Mouse (Mus musculus): Measurements from ENCODE around the gene Shisa9. TPM values are rescaled to one million over a fixed set of nuclear protein-coding genes. Genes with fewer than 3 reads are reported as not detected.

Gene Shisa9
- polyA plus RNA-seq, 1 experiment from 2014 or later = 0.24 TPM

DNA sequence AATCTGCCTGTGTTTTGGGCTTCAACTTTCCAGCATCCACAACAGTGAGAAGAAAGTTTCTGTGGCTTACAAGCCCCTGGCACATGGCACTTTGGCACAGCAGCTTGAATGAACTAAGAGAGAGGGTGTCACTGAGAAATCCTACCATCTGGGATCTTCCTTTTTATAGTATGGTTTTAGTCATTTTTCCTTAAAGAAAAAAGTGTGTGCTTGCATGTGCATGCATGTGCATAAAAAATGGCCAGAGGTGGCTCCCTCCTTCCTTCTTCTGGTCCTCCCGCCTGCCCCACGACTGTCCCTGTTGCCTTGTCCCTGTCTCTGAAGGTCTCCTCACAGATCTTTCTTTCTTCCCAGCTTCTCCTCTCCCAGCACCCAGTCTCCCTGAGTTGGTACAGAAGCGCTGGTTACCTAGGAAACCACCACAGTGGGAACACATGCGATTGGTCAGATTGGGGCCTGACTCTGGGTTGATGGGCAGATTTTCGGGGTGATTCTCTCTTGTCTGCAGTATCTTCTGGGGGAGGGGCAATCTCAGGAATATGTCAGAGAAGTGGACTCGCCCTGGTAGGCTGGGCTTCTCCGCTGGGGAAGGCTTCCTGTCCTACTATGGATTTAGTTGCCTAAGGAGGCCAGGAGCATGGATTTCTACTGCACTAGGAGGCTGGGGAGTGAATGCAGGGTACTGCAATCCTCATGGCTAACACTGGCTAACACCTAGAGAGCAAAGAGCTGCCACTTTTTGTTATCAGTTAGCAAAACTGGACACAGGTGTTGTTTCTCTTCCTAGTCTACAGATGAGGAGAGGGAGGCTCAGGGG lies 131.3 kb downstream of the Shisa9 start:
- no peak for ATAC-seq (ENCODE audit: insufficient read depth)
- Histone ChIP-seq H3K9ac (no peak overlapping the region), H3K4me2 (no peak overlapping the region), H3K4me3 (replicated peaks) (no peak overlapping the region), H3K36me3 (replicated peaks) (no peaks in the 10 kb centered on the region), H3K9me3 (replicated peaks) (no peaks in the 10 kb centered on the region), H3K27ac (replicated peaks) (no peak overlapping the region), H3K4me1 (replicated peaks) (no peaks in the 10 kb centered on the region), H3K27me3 (no peaks in the 10 kb centered on the region)
- 47% methylated on average over 7 of the region's 7 CpGs for WGBS (ENCODE audit: insufficient replicate concordance)

DNA sequence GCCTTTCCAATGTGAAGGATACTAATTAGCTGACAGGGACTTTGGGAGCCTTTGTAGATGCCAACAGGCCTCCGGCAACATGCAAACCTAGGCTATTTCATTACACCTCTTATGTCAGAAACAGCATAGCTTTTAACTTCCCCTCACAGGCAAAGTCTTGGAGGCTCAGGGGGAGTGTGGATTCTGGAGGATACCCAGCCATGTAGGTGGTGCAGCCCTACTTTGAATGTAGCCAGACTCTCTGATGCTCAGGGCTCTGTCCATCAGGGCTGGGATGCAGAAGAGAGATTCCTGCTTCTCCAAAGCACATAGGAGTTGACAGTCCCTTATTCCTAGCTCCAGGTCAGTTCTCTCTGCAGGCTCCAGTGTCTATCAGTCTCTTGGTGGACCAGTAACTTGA lies 133.0 kb downstream of the Shisa9 start:
- 91% methylated on average over 1 of the region's 1 CpGs for WGBS (ENCODE audit: insufficient replicate concordance)
- no peak for ATAC-seq (ENCODE audit: insufficient read depth)
- H3K27ac ChIP-seq (replicated peaks) = no peak overlapping the region

DNA sequence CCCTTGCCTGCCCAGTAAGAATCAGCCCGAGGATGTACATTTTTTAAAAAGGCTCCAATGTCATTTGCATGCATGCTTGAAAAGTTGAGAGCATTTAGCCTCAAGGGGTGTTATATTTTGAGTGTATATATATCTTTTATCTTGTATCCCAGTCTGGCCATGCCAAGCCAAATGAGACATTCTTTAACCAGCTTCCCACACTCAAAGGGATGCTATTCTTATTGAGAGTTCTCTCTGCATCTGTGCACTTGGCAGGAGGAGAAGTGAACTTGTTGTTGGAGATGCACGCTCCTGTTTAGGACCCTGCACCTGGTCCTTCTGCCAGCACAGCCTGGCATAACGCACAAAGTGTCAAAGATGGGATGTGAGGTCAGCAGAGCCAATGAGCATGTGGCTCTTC lies 135.6 kb downstream of the Shisa9 start:
- no peak overlapping the region for H3K9ac ChIP-seq
- H3K9me3 ChIP-seq (replicated peaks) = no peaks in the 10 kb centered on the region
- no peaks in the 10 kb centered on the region for H3K27me3 ChIP-seq
- H3K36me3 ChIP-seq (replicated peaks) = no peaks in the 10 kb centered on the region
- no peak overlapping the region for H3K4me2 ChIP-seq
- no peak overlapping the region for H3K4me3 ChIP-seq (replicated peaks)
- H3K27ac ChIP-seq (replicated peaks) = no peak overlapping the region
- no peaks in the 10 kb centered on the region for H3K4me1 ChIP-seq (replicated peaks)
- no peak for ATAC-seq (ENCODE audit: insufficient read depth)
- 64% methylated on average over 3 of the region's 3 CpGs for WGBS (ENCODE audit: insufficient replicate concordance)

More for the DNA sequence above, 133.0 kb downstream of the Shisa9 start:
- H3K9ac ChIP-seq = no peak overlapping the region
- no peaks in the 10 kb centered on the region for H3K27me3 ChIP-seq
- no peak overlapping the region for H3K4me2 ChIP-seq
- H3K4me3 ChIP-seq (replicated peaks) = no peak overlapping the region
- no peaks in the 10 kb centered on the region for H3K4me1 ChIP-seq (replicated peaks)
- H3K9me3 ChIP-seq (replicated peaks) = no peaks in the 10 kb centered on the region
- H3K36me3 ChIP-seq (replicated peaks) = no peaks in the 10 kb centered on the region

DNA sequence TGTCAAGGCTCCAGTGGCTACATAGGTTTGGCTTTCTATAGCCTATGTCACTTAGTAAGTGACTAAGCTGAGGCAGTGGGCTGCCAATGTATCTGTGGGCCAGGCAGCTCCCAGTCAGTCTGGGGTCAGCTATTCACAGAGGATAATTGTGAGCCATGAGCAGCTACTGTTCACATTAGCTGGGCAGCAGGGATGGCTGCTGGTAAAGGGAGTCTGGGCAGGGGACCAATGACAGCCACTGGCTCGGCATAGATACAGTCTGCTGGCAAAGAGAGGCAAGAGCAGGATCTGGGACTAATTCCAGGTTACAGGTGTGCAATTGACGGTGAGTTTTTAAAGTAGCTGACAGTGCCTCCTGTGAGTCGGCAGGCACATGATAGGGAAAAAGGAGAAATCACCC lies 145.9 kb downstream of the Shisa9 start:
- Histone ChIP-seq H3K36me3 (replicated peaks) (no peaks in the 10 kb centered on the region), H3K27me3 (no peaks in the 10 kb centered on the region), H3K4me2 (no peak overlapping the region), H3K9ac (no peak overlapping the region), H3K9me3 (replicated peaks) (no peaks in the 10 kb centered on the region), H3K4me1 (replicated peaks) (no peaks in the 10 kb centered on the region), H3K27ac (replicated peaks) (no peak overlapping the region), H3K4me3 (replicated peaks) (no peak overlapping the region)
- ATAC-seq (ENCODE audit: insufficient read depth) = no peak
- 56% methylated on average over 3 of the region's 3 CpGs for WGBS (ENCODE audit: insufficient replicate concordance)

DNA sequence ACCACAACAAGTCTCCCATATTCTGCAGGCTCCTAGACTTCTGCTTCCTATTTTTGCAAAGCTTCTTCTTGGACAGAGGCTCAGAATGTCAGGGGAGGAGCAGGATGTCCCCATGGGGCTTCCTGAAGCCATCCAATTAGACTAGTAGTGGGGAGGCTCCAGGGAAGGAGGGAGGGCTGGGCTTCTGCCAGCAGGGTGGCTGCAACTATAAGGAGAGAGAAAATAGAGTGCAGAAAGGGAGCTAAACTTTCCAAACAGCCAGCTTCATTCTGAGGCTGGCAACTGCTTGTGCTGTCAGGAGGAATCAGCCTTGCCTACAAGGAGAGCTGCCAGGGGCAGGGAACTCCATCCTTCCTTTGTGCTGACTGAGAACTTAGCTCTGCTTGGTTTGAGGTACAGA lies 162.8 kb downstream of the Shisa9 start:
- no peak overlapping the region for H3K9ac ChIP-seq
- no peaks in the 10 kb centered on the region for H3K27me3 ChIP-seq
- H3K4me1 ChIP-seq (replicated peaks) = no peaks in the 10 kb centered on the region
- no peak for ATAC-seq (ENCODE audit: insufficient read depth)
- H3K27ac ChIP-seq (replicated peaks) = no peak overlapping the region
- H3K4me3 ChIP-seq (replicated peaks) = no peak overlapping the region
- no peaks in the 10 kb centered on the region for H3K9me3 ChIP-seq (replicated peaks)
- H3K36me3 ChIP-seq (replicated peaks) = no peaks in the 10 kb centered on the region
- H3K4me2 ChIP-seq = no peak overlapping the region

DNA sequence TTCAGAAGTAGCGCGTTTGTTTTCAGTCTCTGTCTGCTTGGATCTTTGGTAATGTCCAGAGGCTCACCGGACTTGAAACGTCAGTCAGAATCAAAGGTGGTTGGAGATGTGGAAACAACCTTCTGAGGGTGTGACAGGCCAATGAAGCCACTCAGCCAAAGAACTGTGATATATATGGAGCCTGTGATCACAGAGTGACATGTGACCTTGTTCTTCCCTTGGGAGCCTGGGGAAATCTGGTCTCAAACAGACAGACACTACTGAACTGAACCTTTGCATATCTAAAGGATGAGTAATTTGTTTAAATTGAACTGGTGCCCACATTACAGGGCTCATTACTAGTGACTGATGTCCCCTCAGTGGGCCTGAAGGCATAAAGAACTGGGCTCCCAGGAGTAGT lies 168.1 kb downstream of the Shisa9 start:
- H3K27me3 ChIP-seq = no peaks in the 10 kb centered on the region
- no peak overlapping the region for H3K27ac ChIP-seq (replicated peaks)
- no peak for ATAC-seq (ENCODE audit: insufficient read depth)
- no peaks in the 10 kb centered on the region for H3K4me1 ChIP-seq (replicated peaks)
- no peaks in the 10 kb centered on the region for H3K36me3 ChIP-seq (replicated peaks)
- no peak overlapping the region for H3K4me3 ChIP-seq (replicated peaks)
- no peak overlapping the region for H3K4me2 ChIP-seq
- no peak overlapping the region for H3K9ac ChIP-seq
- H3K9me3 ChIP-seq (replicated peaks) = no peaks in the 10 kb centered on the region
- 78% methylated on average over 4 of the region's 4 CpGs for WGBS (ENCODE audit: insufficient replicate concordance)

DNA sequence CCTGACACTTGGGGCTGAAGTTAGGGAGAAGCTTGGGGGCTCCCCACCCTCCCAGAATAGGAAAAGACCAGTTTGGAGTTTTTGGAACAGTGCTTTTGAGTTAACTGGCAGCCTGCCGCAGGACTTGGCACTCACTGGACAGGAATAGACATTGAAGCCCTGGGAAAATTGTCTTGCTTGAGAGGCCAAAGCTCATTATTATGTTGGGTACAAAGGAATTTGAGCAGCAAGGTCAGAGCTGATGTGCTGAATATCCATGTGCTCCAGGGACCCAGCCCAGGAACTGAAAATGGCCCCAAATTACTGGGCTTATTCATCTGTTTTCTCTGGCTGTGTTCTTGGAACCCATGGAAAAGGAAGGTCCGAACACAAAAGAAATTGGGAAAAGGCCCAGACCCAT lies 170.6 kb downstream of the Shisa9 start:
- H3K4me2 ChIP-seq = no peak overlapping the region
- H3K36me3 ChIP-seq (replicated peaks) = no peaks in the 10 kb centered on the region
- no peak overlapping the region for H3K27ac ChIP-seq (replicated peaks)
- H3K4me3 ChIP-seq (replicated peaks) = no peak overlapping the region
- no peaks in the 10 kb centered on the region for H3K4me1 ChIP-seq (replicated peaks)
- H3K27me3 ChIP-seq = no peaks in the 10 kb centered on the region
- no peaks in the 10 kb centered on the region for H3K9me3 ChIP-seq (replicated peaks)
- no peak overlapping the region for H3K9ac ChIP-seq
- WGBS (ENCODE audit: insufficient replicate concordance) = 69% methylated on average over 2 of the region's 2 CpGs
- ATAC-seq (ENCODE audit: insufficient read depth) = no peak

DNA sequence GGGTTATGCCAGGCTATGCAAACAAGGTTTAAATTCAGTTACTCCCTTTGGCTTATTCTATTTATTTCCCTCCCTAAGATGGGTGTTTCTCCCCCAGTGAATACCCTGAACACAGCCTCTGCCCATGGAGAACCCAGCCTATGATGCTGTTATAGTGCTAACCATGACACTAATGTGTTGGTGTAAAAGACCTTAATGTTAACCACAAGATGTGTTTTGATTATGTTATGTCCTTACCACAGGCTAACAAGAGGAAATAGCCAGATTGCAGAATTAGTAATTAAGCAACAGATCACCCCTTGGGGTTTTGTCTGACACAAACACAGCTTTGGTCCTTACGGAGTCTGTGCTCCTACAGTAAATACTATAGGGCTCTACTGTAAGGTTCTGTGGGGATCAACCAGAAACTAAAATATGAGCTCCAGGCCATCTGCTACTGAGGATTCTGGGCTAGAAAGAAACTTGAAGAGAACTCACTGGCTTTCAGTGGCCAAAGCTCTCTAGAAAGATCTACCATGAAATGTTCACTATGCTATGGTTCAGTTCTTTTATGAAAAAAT lies 189.6 kb downstream of the Shisa9 start:
- H3K9me3 ChIP-seq (replicated peaks) = no peaks in the 10 kb centered on the region
- no peak overlapping the region for H3K4me3 ChIP-seq (replicated peaks)
- H3K9ac ChIP-seq = no peak overlapping the region
- no peaks in the 10 kb centered on the region for H3K36me3 ChIP-seq (replicated peaks)
- 70% methylated on average over 1 of the region's 1 CpGs for WGBS (ENCODE audit: insufficient replicate concordance)
- ATAC-seq (ENCODE audit: insufficient read depth) = no peak
- no peak overlapping the region for H3K27ac ChIP-seq (replicated peaks)
- H3K4me1 ChIP-seq (replicated peaks) = no peaks in the 10 kb centered on the region
- H3K4me2 ChIP-seq = no peak overlapping the region
- no peaks in the 10 kb centered on the region for H3K27me3 ChIP-seq

DNA sequence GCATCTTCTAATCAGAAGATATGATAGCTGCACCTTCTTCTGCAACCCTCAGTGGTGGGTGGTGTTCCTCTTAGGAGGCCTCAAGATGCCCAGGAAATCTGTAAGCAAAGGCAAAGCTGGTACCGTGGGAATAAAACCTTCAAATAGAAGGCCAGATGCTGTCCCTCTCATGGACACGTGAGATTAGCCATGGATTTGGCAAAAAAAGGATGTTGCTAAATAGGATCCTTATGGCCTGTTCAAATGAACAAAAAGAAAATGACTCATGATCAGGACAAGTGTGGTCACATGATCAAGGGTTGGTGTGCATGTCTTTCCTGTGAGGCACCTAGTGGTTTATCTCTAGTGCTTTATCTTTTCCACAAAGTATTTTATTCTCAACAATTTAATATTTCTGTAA lies 194.1 kb downstream of the Shisa9 start:
- 45% methylated on average over 2 of the region's 2 CpGs for WGBS (ENCODE audit: insufficient replicate concordance)
- no peak overlapping the region for H3K4me2 ChIP-seq
- H3K9me3 ChIP-seq (replicated peaks) = no peaks in the 10 kb centered on the region
- ATAC-seq (ENCODE audit: insufficient read depth) = no peak
- H3K4me1 ChIP-seq (replicated peaks) = no peaks in the 10 kb centered on the region
- H3K36me3 ChIP-seq (replicated peaks) = no peaks in the 10 kb centered on the region
- no peaks in the 10 kb centered on the region for H3K27me3 ChIP-seq
- H3K9ac ChIP-seq = no peak overlapping the region
- no peak overlapping the region for H3K27ac ChIP-seq (replicated peaks)
- H3K4me3 ChIP-seq (replicated peaks) = no peak overlapping the region

DNA sequence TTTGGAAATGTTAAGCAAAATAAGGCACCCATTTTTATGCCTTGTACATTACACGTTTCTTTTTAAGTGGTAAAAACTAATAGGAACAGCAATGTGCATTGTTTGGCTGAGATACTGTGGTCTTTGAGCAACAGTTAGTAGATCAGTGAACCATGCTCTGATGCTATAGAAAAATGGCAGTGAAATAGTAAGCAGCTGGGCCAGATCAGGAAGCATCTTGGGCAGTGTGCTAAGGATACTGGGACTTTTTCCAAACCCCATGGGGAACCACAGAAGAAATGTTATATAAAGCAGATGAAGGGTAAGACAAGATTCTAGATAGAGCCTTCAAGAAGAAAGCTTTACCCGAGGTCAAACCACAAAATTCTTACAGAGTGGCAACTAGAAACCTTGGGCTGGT lies 205.8 kb downstream of the Shisa9 start:
- Histone ChIP-seq H3K9ac (no peak overlapping the region), H3K27me3 (no peaks in the 10 kb centered on the region), H3K4me1 (replicated peaks) (no peaks in the 10 kb centered on the region), H3K9me3 (replicated peaks) (no peaks in the 10 kb centered on the region), H3K36me3 (replicated peaks) (no peaks in the 10 kb centered on the region), H3K27ac (replicated peaks) (no peak overlapping the region), H3K4me2 (no peak overlapping the region), H3K4me3 (replicated peaks) (no peak overlapping the region)
- ATAC-seq (ENCODE audit: insufficient read depth) = no peak
- WGBS (ENCODE audit: insufficient replicate concordance) = 35% methylated on average over 2 of the region's 2 CpGs

DNA sequence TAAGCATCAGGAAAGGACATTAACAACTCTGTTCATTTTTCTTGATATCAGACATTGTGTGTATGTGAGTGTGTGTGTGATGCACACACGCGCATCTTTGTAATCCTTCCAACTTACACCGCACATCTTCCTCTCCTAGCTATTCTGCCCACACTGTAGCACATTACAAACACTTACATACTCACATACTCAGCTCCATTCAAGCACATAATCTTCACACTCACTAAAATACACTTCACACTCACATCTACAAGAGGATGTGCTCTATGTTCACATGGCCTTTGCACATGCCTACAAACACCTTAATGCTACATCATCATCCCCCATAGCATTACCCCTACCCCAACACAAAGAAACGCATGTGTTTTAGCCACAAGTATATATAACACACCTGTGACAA lies 212.9 kb downstream of the Shisa9 start:
- no peaks in the 10 kb centered on the region for H3K4me1 ChIP-seq (replicated peaks)
- WGBS (ENCODE audit: insufficient replicate concordance) = 81% methylated on average over 4 of the region's 4 CpGs

DNA sequence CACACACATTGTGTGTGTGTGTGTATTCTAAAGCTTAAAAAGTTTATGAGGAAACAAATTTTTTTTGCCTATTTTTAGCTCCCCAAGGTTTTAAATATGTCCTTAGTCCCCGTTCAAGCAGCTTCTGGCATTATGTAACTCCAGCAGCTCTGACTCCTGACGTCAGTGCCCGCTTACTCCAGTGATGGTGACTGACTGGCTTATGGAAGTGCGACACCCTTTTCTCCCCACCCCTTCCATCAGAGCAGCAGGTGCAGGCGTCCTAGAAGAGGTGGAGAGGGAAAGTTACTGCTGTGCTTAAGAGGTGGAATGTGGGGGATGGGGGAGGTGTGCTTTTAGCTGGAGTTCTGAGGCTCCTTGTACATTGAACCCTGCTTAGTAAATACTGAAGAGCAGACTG lies 213.7 kb downstream of the Shisa9 start:
- Histone ChIP-seq H3K4me2 (no peak overlapping the region), H3K4me3 (replicated peaks) (no peak overlapping the region), H3K36me3 (replicated peaks) (no peaks in the 10 kb centered on the region), H3K4me1 (replicated peaks) (no peaks in the 10 kb centered on the region), H3K9ac (no peak overlapping the region), H3K9me3 (replicated peaks) (no peaks in the 10 kb centered on the region), H3K27ac (replicated peaks) (no peak overlapping the region), H3K27me3 (no peaks in the 10 kb centered on the region)
- 47% methylated on average over 5 of the region's 5 CpGs for WGBS (ENCODE audit: insufficient replicate concordance)
- ATAC-seq (ENCODE audit: insufficient read depth) = no peak

More for the DNA sequence above, 212.9 kb downstream of the Shisa9 start:
- Histone ChIP-seq H3K27me3 (no peaks in the 10 kb centered on the region), H3K36me3 (replicated peaks) (no peaks in the 10 kb centered on the region), H3K4me3 (replicated peaks) (no peak overlapping the region), H3K27ac (replicated peaks) (no peak overlapping the region), H3K4me2 (no peak overlapping the region), H3K9me3 (replicated peaks) (no peaks in the 10 kb centered on the region), H3K9ac (no peak overlapping the region)
- ATAC-seq (ENCODE audit: insufficient read depth) = no peak
